Mouse (Mus musculus) layer of hippocampus, adult 11-12 months (tissue): ENCODE results near the gene Ect2.

Source experiments
- DNase-seq: peaks from one replicate; pipeline ENCODE4 v3.0.0; 2022; ENCODE audit warnings: low spot score

Ect2 gene

DNA sequence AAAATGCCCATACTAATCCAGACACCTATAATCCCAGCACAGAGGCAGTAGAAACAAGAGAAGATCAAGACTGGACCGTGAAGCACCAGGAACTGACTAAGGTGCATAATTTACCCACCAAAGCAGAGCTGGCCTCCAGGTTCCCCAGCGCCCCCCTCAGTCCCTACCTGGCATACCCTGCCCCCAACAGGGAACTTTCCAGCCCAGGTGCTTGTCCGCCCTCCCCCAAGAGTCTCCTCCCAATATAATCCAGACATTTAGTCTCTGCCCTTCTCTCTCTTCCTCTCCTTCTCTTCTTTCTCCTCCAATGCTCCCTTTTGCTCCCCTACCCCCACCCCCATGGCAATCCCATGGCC is 2.9 kb upstream of the Ect2 start:
- DNase-seq: no peak

- DNase-seq: no peak
These were observed 2.3 kb upstream of the Ect2 start for GRCm38 (mm10) chr3:27155856-27156593.

- DNase-seq: no peak
These were observed 1.6 kb upstream of the Ect2 start for GRCm38 (mm10) chr3:27155051-27155855.

GRCm38 (mm10) chr3:27154280-27154679 is 602 bp upstream of the Ect2 start:
- DNase-seq: no peak

DNA sequence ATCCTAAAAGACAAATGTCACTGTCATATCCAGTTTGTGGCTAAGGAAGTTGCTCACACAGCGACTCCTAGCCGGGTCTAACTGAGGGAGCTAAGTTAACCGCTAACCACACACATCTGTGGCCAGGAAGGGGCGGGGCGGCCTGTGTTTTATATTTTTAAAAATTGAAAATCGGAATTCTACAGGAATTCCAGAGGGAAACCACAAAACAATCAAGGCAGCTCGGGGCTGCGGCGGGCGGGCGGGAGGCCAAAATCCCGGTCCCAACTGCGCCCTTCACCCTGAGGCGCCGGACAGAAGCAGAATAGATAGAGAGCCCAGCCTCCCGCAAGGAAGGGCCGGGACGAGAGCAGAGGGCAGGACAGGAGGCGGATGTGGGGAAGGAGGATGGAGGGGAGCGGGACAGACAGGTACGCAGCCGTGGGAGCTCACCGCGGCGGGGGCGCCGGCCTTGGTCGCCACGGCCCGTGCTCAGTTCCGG is 447 bp downstream of the Ect2 start:
- DNase-seq: no peak

GRCm38 (mm10) chr3:27145733-27146132 is 7.9 kb downstream of the Ect2 start:
- no peak for DNase-seq

DNA sequence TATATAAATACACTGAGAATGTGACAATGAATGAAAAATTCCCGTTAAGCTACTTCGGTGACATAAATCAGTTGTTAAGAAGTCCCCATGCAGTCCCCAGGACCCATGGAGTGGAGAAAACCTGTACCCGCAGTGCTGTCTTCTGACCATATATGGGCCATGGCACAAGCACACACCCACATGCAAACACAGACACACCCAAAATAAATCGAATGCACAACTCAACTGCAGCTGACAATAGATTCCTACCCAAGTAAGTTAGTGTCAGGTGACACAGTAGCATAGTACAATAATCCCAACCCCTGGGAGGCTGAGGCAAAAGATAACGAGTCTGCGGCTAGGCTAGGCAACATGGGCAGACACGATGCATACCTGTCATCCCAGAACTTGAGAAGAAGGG is 10.1 kb downstream of the Ect2 start:
- no peak for DNase-seq

DNA sequence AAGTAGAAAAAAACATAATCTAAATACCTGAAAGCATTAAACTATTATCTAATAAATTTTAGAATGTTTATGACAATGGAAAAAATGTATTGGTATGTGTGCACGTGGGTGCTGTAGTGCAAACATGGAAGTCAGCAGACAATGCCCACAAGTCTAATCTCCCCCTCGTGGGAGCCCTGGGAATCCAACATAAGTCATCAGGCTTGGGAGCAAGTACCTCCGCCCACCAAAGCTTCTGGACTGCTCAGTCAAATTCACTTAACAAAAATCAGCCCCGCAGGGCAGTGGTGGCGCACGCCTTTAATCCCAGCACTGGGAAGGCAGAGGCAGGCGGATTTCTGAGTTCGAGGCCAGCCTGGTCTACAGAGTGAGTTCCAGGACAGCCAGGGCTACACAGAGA is 13.6 kb downstream of the Ect2 start:
- DNase-seq: no peak

GRCm38 (mm10) chr3:27121864-27122450 is 31.7 kb downstream of the Ect2 start:
- DNase-seq: no peak

- no peak for DNase-seq
These were observed 32.7 kb downstream of the Ect2 start for GRCm38 (mm10) chr3:27120932-27121331.

- no peak for DNase-seq
These were observed 35.5 kb downstream of the Ect2 start for GRCm38 (mm10) chr3:27118227-27118626.

DNA sequence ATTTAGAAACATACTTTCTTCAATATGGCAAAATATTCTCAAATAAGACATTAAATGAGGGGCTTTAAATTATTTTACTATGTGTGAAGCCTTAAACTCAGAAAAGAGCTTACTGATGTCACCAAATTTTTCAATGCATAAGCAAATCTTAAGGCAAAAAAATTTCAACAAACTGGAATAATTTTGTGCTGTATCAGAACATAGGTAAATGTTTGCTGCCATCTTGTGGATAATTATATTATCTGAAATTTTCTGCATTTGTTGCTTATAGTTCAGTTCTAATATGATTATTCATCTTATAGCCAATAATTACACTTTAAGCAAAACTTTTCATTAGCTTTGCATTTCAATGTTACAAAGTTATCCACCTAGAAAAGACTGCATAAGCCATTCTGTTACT is 42.8 kb downstream of the Ect2 start:
- no peak for DNase-seq

DNA sequence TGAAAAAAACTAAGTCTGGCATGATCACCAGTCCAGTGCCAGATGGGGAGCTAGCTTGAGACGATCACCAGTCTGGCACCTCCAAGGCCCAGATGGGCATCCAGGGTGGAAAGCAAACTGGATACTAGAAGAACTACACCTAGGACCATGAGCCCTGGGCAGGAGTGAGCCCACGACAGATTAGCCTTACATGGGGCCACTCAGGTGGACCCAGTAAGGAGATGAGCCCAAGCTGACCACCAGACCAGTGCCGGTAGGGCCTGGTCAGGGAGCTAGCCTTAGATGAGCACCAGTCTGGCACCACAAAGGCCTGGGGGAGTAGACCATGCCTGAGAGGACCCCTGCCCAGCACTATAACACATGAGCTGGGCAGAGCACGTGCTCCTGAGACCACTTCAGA is 44.6 kb downstream of the Ect2 start:
- DNase-seq: no peak

DNA sequence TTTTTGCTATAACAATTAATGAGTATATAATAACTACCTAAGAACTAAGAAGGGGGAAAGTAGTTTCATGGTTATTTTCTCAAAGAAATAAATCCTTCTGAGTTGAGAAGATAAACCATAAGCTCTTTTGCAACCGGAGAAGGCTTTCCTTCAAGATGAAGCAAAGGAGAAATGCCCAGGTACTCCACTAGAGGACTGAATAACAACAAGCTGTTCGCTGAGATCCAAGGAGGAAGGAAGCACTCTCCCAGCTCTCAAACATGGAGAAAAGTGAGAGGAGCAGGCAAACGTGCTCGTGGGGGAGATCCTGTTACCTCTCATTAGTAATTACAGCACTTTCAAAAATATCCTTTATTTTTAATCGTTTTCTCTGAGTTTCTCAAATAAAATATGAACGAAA is 46.5 kb downstream of the Ect2 start:
- DNase-seq: no peak

GRCm38 (mm10) chr3:27102965-27103364 is 50.7 kb downstream of the Ect2 start:
- no peak for DNase-seq

DNA sequence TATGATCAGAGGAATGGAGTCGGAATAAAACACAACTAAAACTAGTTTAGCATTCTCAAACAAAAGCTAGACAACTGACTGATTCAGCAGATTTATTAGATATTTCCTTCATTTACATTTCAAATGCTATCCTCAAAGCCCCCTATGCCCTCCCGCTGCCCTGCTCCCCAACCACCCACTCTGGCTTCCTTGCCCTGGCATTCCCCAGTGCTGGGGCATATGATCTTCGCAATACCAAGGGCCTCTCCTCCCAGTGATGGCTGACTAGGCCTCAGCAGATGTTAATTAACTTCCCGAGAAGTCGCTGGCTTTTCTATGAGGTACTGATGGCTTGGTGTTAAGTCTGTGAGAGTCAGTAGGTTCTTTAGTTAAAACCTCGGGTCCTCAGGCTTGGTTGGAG is 55.0 kb downstream of the Ect2 start:
- no peak for DNase-seq

GRCm38 (mm10) chr3:27086221-27086620 is 67.5 kb downstream of the Ect2 start:
- no peak for DNase-seq

DNA sequence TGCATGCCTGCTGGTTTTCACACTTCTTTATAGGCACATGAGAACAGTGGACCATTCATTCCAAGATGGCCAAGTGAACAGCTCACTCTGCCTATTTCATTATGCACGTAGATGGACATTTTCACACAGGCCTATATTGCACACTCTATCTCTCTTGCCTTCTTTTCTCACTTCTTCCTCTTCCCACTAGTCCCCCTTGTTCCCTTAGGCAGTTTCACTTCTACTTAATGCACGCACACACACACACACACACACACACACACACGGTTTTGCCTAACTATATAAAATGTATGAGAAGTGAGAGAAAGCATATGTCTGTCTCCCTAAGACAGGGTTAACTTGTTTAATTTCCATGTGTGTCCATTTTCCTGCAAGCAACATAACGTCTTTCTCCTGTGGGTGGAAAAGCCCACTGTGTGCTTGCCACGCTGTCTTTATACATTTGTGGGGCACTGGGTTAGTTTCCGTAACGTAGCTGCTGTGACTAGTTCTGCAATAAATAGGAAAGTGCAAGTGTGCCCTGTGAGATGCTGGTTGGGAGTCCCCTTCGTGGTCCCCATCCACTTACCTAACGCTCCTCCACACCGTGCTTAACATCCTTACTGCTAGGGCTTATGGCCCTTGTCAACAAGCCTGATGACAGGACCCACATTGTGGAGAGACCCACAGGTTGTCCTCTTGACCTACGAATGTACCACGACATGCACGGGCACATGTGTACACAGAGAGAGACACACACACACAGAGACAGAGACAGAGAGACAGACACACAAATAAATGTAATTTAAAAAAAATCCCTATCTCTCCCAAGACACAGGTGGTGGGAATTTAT is 72.2 kb downstream of the Ect2 start:
- no peak for DNase-seq

DNA sequence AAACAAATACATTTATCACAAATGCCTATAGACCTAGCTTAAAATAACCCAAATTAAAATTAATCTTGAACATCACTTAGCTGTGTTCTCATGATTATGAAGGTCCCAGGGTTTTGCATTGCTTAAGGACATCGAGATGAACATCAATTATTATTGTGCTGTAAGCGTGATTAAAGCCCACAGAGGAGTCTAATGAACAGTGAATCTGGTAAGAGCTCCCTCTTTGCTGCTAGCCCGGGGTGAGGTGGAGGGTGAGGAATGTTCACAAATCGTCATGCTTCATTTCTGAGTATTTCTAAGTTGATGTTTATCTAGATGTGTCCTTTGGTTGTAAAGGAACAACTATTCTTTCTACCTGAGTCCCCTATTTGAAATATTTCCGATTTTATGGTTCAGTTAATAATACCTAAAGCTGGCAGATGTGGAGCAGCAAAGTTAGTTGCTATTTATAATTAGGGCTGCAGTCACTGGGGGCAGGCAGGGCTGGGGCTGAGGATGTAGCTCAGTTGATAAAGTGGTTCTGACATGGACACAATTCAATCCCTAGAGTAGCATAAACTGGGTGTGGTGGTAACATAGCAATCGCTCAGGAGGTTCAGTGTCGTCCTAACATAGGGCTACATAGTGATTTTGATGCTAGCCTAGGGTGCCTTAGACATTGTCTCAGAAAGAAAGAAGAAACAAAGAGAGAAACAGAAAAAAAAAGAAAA is 73.5 kb downstream of the Ect2 start:
- no peak for DNase-seq

DNA sequence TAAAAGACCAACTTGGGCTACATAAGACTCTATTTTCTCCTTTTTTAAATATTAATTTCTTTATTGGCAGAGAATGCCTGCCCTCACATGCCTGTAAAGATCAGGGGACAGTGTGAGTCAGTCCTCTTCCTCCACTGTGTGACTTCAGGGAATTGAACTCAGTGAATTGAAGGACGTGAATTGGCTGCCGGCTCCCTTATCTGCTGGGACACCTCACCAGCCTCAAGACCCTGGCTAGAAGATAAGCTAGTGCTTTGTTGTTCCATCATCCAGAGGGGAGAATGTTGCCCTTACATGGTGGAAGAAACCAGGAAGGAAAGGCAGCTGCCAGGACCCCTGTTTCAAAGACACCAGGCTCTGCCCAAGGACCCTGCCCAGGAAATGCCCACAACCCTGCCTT is 79.8 kb downstream of the Ect2 start:
- no peak for DNase-seq

DNA sequence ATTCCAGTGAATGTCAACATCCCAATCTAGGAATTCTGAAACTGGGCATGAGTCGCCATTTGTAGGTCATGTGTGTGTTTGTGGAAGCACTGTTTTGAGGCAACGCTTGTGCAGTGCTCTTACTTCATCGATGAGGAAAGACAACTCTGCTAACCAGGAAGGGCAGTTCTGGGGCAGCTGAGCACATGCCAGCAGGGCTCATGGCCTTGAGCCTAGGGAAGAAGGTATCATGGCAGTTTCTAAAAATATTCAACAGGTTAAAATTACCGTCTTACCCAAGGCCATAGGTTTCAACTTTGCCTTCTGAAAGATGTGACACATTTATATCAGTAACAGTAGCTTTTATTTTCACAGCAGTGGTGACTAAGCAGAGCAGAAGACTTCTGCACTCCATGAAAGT is 82.0 kb downstream of the Ect2 start:
- DNase-seq: no peak

DNA sequence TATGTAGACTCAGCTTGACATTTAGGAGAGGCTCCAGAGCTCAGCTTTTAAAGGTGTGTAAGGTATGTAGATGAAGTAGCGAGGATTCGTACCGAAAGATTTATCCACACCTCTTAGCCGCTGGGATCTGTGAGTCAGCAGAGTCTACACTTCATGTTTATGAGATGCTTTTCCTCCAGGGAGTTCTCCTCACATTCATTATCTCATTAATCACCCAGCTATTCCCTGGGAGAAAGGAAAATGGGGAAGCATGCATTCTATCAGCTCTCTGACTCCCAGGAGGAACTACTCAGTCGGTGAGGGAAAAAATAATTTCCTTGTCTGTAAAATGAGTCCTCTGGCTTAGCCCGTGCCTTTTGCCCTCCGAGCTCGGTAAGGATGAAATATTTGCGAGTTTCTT is 83.3 kb downstream of the Ect2 start:
- no peak for DNase-seq
